Mouse (Mus musculus) frontal cortex, adult 2 months (tissue): ENCODE data around the gene Asb1. TPM values are rescaled to one million over a fixed set of nuclear protein-coding genes. Genes with fewer than 3 reads are reported as not detected.

ENCODE experiments used
- DNase-seq, 2 experiments: peaks; one replicate each; pipeline ENCODE4 v3.0.0; 2022; ENCODE audit warnings: low spot score in 1 of 2; ENCODE audit errors: extremely low spot score in 1 of 2
- polyA plus RNA-seq: library from polyadenylated mRNA; depleted of rRNA; stranded (reverse); fragments of >200 nt; gene quantifications from 2 replicates; pipeline ENCODE4 v1.2.3, GENCODE M21; 2012; rRNA removed

Gene Asb1
- 20.1 and 20.8 TPM in 2 replicates for polyA plus RNA-seq

GRCm38 (mm10) chr1:91540271-91540826, at the start of gene Asb1:
Gene Asb1, plus strand, starts transcription at chr1:91540544.
- peak; percentile 94 to 95 for DNase-seq

GRCm38 (mm10) chr1:91492740-91493139, 47.6 kb upstream of the Asb1 start:
- DNase-seq = no peak

GRCm38 (mm10) chr1:91493938-91494337, 46.4 kb upstream of the Asb1 start:
- no peak for DNase-seq

- DNase-seq = peak; percentile 81 to 93
Measured at GRCm38 (mm10) chr1:91494457-91495140, 45.7 kb upstream of the Asb1 start, which contains the start of gene Traf3ip1. Gene Traf3ip1, plus strand, starts transcription at chr1:91494647.

GRCm38 (mm10) chr1:91495321-91495720, 45.0 kb upstream of the Asb1 start:
- DNase-seq = no peak

- DNase-seq = no peak
Measured at GRCm38 (mm10) chr1:91498579-91498978, 41.8 kb upstream of the Asb1 start.

DNA sequence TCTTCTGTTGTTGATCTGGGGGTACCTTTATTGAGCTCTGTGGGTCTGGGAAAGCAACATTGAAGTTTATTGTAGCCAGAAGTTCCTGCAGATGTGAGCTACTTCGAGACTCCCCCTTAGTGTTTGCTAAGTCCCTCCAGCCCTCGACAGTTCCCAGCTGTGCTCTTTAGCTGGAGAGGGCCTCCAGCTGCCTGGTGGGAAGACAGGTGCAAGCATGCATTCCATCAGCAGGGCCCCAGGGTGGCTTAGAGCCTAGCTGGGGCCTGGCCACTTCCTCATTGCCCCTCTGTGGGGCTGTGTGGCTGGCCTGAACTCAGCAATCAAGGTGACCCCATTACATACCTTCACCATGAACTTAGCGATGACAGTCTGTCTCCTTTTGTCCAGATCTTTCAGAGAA, 35.7 kb upstream of the Asb1 start:
- no peak for DNase-seq

GRCm38 (mm10) chr1:91514916-91515315, 25.4 kb upstream of the Asb1 start:
- DNase-seq = no peak

DNA sequence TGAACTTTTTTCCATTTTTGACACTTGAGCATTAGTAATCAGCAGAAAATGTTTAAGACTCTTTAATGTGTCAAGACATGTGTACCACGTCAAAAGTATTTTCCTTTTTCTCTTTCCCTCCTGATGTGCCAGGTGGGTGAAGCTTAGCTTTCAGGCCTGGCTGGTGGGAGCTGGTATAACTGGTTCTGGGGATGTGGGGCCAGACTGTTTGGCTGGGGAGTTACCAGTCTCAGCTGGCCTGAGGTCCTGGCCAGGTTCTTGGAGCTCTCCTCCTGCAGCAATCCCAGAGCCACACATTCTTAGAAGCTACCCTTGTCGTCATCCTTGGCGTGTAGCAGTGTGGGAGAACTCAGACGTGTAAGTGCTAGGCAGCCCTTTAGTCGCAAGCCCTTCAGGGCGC, 24.7 kb upstream of the Asb1 start:
- DNase-seq = no peak

- DNase-seq = peak in 1 of 2 experiments; percentile 82
Measured at GRCm38 (mm10) chr1:91523759-91524158, 16.6 kb upstream of the Asb1 start.

DNA sequence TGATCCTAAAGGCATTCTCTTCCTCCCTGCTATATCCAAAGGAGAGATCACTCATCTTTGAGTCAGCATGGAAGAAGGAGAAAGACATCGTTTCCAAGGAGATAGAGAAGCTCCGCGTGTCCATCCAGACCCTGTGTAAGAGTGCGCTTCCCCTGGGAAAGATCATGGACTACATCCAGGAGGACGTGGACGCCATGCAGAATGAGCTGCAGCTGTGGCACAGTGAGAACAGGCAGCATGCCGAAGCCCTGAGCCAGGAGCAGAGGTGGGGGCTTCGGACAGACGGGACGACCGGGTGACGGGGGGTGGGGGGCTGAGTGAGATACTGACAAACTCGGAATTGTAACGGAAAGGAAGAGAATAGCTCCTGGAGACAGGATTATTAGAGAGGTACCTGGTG, 14.5 kb upstream of the Asb1 start:
- no peak for DNase-seq

DNA sequence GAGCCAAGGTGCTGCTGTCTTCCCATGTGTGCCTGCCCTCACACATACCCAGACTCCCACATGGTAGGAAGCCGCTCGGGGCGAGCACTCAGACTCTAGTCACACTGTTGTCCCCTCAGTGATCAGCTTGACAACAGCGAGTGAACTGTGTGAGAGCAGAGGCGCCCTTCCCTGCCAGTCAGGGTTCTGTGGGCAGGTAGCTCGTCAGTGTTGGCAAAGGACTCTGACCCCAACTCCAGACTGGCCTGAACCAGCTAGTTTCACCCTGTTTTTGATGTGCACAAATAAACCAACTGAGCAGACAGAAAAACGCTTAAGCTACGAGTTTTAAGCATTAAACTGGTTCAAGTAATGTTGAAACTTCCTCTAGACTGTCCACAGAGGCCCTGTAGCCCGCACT, 10.2 kb upstream of the Asb1 start:
- DNase-seq = no peak

DNA sequence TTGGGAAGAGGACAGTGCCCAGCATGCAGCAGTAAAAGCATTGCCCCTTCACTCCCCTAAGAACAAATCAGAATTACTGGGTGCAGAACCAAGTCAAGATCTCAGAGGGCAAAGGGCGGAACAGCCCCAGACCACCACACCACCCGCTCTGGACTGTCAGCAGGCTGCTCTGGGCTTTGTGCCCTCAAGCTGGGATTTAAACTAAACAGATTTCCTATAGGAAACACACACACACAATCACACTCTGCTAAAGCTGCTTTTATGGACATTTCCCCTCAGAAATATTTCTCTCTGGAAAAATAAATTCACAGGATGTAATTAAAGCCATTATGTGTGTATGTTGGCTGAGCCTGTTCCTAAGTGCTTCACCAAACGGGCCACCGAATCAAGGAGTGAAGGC, 8.1 kb upstream of the Asb1 start:
- no peak for DNase-seq

- no peak for DNase-seq
Measured at GRCm38 (mm10) chr1:91532892-91533291, 7.5 kb upstream of the Asb1 start.

DNA sequence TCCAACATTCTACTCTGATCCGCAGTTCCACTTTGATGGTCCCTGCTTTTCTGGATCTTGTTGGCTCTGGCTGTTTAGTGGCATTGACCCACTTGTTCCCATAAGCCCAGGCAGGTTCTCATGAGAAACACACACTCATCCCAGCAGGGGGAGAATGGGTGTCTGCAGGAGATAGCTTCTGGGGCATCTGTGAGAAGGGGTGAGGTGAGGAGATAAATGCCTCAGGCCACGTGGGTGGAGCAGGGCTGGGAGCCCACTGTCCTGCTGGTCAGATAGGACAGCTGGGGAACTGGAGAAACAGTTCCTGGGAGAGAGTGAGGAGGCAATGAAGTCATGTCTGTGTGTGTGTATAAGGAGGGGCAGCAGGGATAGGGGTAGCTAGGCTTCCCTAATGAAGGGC, 6.9 kb upstream of the Asb1 start:
- no peak for DNase-seq

DNA sequence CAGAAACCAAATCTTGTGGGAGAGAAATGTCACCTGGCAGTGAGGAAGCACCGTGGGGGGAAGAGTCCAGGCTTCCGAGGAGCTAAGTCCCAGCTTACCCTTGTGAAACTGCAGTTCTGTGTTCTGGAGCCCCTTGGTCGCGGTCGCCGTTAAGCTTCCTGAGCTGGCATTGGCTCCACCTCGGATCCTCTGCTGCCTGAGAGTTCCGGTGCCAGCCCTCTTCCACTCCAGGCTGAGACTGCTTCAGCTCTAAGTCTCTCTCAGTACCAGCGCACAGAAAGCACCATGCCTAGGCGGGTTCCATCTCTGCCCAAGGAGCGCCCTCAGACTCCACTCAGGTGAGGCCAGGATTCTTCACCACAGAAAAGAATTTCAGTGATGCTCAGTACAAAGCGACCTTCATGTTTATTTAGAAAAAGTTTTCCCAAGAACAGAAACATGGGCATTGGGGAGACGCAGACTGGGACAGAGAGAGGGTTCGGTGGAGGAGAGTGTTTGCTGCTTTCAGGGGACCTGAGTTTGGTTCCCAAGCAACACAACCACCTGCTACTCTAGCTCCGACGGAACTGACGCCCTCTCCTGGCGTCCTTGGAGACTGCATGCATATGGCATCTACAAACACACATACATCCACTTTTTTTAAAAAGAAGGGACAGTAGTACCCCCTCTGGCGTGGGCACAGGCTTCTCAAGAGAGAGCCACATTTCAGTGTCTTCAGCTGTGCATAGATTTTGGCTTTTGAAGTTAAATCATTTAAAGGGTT, 6.2 kb upstream of the Asb1 start:
- no peak for DNase-seq

DNA sequence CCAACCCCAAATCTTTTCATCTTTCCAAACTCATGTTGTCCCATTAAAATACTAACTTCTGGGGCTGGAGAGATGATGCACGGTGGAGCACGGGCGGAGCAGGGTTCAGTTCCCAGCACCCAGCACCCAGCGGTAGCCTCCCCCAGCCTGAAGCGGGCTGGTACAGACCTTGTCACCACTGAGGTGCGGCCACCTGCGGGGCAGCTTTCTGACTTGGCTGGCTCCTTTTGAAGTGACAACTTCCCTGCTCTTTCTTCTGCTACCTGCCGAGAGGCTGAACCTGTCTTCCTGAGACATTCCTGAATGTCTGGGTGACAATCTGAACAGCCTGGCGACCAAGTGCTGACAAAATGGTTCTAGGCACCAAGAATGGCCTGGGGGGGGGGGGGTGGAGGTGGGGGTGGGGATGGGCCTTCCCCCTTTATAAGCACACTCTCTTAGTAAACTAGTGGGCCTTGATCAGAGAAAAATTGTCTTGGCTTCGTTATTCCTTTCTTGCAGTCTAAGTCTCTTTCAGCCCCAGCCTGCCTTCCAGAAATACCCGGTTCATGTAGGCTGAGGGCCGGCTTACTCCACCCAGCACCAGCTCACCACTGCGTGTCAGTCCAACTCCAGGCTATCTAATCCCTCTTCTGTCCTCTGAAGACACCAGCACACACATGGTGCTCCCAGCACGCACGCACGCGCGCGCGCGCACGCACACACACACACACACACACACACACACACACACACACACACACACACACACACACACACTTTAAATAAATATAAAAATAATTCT, 2.4 kb upstream of the Asb1 start:
- no peak for DNase-seq

DNA sequence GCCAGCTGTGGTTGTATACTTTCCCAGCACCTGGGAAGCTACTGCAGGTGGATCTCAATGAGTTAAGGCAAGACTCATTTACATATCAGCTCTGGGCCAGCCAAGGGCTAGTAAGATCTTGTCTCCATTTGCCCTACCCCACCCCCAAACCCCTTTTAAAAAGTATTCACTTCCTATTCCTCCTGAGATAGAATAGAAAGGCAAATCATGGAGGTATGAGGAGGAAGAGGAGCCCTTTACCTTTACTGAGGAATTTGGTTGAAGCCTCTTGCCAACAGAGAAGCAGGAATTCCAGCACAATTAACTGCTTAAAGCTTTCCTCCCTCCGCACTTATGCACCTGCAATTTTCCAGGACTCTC, 1.8 kb upstream of the Asb1 start:
- no peak for DNase-seq

- no peak for DNase-seq
Measured at GRCm38 (mm10) chr1:91539246-91539645, 1.1 kb upstream of the Asb1 start.

DNA sequence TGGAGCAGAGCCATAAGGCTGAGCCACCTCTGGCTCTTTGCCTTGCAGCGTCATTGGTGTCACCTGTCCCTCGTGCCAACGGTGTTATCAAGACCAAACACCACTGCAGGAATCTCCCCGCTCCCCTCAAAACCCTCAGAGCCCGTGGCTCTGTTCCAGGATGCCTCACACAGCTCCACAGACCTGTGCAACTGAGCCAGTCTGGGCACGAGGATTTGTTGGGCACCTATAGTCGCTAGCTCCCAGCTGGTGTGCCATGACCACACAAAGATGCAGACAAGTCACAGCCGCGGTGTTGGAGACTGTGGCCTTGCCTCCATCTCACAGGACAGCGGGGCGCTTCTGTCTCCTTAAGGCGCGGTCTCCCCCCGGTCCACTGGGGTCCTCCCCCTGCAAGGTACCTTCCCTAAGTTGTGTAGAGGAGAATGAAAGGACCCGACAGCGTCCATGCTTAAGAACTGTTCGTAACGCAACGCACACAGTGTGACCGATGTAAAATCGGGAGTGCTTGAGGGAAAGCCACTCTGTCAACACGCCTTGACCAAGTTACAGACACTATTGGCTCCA, 557 bp upstream of the Asb1 start:
- DNase-seq = no peak
